Mouse (Mus musculus) kidney, postnatal 0 days (tissue): ENCODE measurements at regions not wholly inside any gene's neighbourhood (a gene's known extent, or its start where the extent isn't known, plus 50 kb on each side); places are given as distances from the start of the nearest gene placed in this dataset.

Source experiments
- ATAC-seq: fragments of 200-750 bp; cut with Nextera tagmentation; replicated peaks from 2 replicates; pipeline ENCODE4 v1.8.0; 2017; ENCODE audit warnings: low read depth, moderate number of reproducible peaks, moderate TSS enrichment, moderate library complexity; ENCODE audit not compliant: low FRiP score
- DNase-seq: peaks from one replicate; pipeline ENCODE4 v3.0.0-alpha.2; 2016; ENCODE audit warnings: low spot score
- H3K27ac ChIP-seq: fragments of 300-500 bp; sonication (generic); 2 replicates; pipeline ENCODE4 v1.5.1; 2014; ENCODE audit warnings: mild to moderate bottlenecking
- H3K27me3 ChIP-seq: fragments of 300-500 bp; sonication (generic); 2 replicates; pipeline ENCODE4 v1.6.1; 2014; ENCODE audit warnings: low read length, mixed read lengths; ENCODE audit not compliant: insufficient read depth
- H3K36me3 ChIP-seq: fragments of 300-500 bp; sonication (generic); 2 replicates; pipeline ENCODE4 v1.6.1; 2014; ENCODE audit warnings: low read length, mixed read lengths; ENCODE audit not compliant: insufficient read depth
- H3K4me1 ChIP-seq: fragments of 300-500 bp; sonication (generic); replicated peaks from 2 replicates; pipeline ENCODE4 v1.6.1; 2014; ENCODE audit warnings: antibody characterized with exemption, low read length, mixed read lengths; ENCODE audit not compliant: insufficient read depth
- H3K4me2 ChIP-seq: fragments of 300-500 bp; sonication (generic); 2 replicates; pipeline ENCODE4 v1.6.1; 2014; ENCODE audit warnings: mild to moderate bottlenecking, low read length, moderate library complexity, mixed read lengths
- H3K4me3 ChIP-seq: fragments of 300-500 bp; sonication (generic); replicated peaks from 2 replicates; pipeline ENCODE4 v1.5.1; 2014; ENCODE audit warnings: low read depth, low read length
- H3K9ac ChIP-seq: fragments of 300-500 bp; sonication (generic); 2 replicates; pipeline ENCODE4 v1.6.1; 2014; ENCODE audit warnings: low read depth, low read length
- H3K9me3 ChIP-seq: fragments of 300-500 bp; sonication (generic); replicated peaks from 2 replicates; pipeline ENCODE4 v1.6.1; 2016; ENCODE audit warnings: low read length, inconsistent platforms, mixed read lengths
- CTCF ChIP-seq: IDR thresholded peaks from 2 replicates; pipeline ENCODE4 v1.5.1; 2016; ENCODE audit warnings: antibody characterized with exemption, low read depth, mild to moderate bottlenecking, moderate library complexity
- WGBS: fragments of 180-500 bp; shearing (Covaris S2); extraction: QIAGEN DNeasy Blood & Tissue Kit; methylation state at CpG from one replicate; pipeline ENCODE4 v1.1.7; 2014; 5-methylcytosine and 5-hydroxymethylcytosine counted together

DNA sequence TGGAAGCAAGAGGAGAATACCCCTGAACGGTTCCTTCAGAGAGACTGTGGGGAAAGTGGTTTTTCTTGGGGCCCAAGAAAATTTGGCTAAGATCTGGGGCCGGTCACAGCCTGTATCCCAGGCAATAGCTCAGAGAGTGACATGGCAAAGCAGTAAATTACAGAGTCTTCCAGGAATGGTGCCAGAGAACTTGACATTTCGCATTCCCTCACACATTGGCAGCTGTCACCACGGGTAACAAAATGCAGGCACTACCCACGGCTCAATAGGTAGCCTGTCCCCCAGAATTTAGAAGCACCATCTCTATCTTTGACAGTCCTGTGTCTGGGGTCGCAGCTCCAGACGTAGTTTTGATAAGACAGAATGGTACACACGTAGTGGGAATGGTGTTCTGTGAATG is 260.3 kb downstream of the Tshz3 start:
- no peak overlapping the region for H3K27ac ChIP-seq
- TF ChIP-seq CTCF: no peak
- 70% methylated on average over 8 of the region's 8 CpGs for WGBS
- no peak for ATAC-seq
- H3K9me3 ChIP-seq: 0 out of 2 replicates have a peak, but pooled peaks cover 3% of the 10 kb centered on the region
- H3K9ac ChIP-seq: no peak overlapping the region
- no peak for DNase-seq
- H3K27me3 ChIP-seq: no peaks in the 10 kb centered on the region
- no peak overlapping the region for H3K4me2 ChIP-seq
- no peaks in the 10 kb centered on the region for H3K36me3 ChIP-seq
- H3K4me1 ChIP-seq: no peaks in the 10 kb centered on the region
- no peak overlapping the region for H3K4me3 ChIP-seq

DNA sequence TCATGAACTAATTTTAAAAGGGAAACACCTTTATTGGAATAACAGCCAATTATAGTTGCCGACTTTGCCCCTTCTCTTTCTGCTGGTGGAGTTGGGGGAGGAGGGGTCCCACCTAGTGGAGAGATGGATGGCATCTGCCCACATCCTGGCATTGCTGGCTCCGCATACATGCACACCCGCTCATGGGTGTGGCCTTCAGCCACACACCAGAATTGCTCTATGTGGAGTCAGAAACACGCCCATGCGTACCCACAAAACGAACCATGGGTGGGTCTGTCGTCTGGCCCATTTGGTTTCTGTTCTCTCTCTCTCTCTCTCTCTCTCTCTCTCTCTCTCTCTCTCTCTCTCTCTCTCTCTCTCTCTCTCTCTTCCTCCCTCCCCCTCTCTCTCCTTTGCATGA is 273.9 kb downstream of the Tshz3 start:
- H3K9me3 ChIP-seq: no peaks in the 10 kb centered on the region
- no peak overlapping the region for H3K4me3 ChIP-seq
- H3K4me2 ChIP-seq: no peak overlapping the region
- ATAC-seq (no peak), DNase-seq (no peak)
- no peaks in the 10 kb centered on the region for H3K27me3 ChIP-seq
- no peaks in the 10 kb centered on the region for H3K36me3 ChIP-seq
- H3K27ac ChIP-seq: no peak overlapping the region
- H3K9ac ChIP-seq: no peak overlapping the region
- H3K4me1 ChIP-seq: peaks cover 8% of the 10 kb centered on the region
- TF ChIP-seq CTCF: no peak
- WGBS: 74% methylated on average over 7 of the region's 7 CpGs

GRCm38 (mm10) chr7:36973654-36974320 is 275.9 kb downstream of the Tshz3 start:
- Histone ChIP-seq H3K9ac (no peak overlapping the region), H3K27ac (no peak overlapping the region), H3K4me2 (no peak overlapping the region), H3K36me3 (no peaks in the 10 kb centered on the region), H3K4me3 (no peak overlapping the region), H3K27me3 (no peaks in the 10 kb centered on the region), H3K9me3 (no peaks in the 10 kb centered on the region), H3K4me1 (peaks cover 8% of the 10 kb centered on the region)
- no peak for TF ChIP-seq CTCF
- DNase-seq (peak; percentile 35), ATAC-seq (no peak)
- WGBS: 30% methylated on average over 10 of the region's 10 CpGs

GRCm38 (mm10) chr7:36974573-36974972 is 276.7 kb downstream of the Tshz3 start:
- no peak for ATAC-seq
- H3K27me3 ChIP-seq: no peaks in the 10 kb centered on the region
- peak; percentile 66 for TF ChIP-seq CTCF
- H3K9ac ChIP-seq: no peak overlapping the region
- H3K4me3 ChIP-seq: no peak overlapping the region
- H3K4me2 ChIP-seq: no peak overlapping the region
- 58% methylated on average over 4 of the region's 4 CpGs for WGBS
- DNase-seq: peak; percentile 26
- no peaks in the 10 kb centered on the region for H3K36me3 ChIP-seq
- no peaks in the 10 kb centered on the region for H3K9me3 ChIP-seq
- no peak overlapping the region for H3K27ac ChIP-seq
- peaks cover 8% of the 10 kb centered on the region for H3K4me1 ChIP-seq

- peak; percentile 69 for TF ChIP-seq CTCF
- no peak overlapping the region for H3K4me3 ChIP-seq
- 16% methylated on average over 5 of the region's 5 CpGs for WGBS
- H3K9me3 ChIP-seq: no peaks in the 10 kb centered on the region
- no peak overlapping the region for H3K27ac ChIP-seq
- H3K27me3 ChIP-seq: no peaks in the 10 kb centered on the region
- DNase-seq (peak; percentile 78), ATAC-seq (no peak)
- no peaks in the 10 kb centered on the region for H3K36me3 ChIP-seq
- peaks cover 8% of the 10 kb centered on the region for H3K4me1 ChIP-seq
- H3K9ac ChIP-seq: no peak overlapping the region
- H3K4me2 ChIP-seq: no peak overlapping the region
Measured at GRCm38 (mm10) chr7:36975475-36975874, 277.6 kb downstream of the Tshz3 start.

DNA sequence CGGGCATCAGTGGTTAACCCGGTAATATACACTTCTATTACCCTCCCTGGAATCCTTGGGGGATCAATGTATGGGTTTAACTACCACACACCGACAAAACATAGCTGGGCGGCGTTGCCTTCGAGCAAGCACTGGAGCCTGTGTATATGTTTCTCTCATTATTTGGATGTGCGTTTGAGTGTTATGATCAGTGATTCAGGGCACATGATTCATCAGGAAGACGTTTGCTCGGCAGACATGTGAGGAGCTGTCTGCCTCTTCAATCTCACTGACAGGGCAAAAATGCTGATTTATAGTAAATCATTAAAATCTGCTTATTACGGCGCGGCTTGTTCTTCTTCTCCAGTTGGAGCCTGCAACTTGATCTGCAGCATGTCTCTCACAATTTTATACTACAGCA is 279.9 kb downstream of the Tshz3 start:
- H3K36me3 ChIP-seq: no peaks in the 10 kb centered on the region
- no peak for ATAC-seq
- no peak overlapping the region for H3K9ac ChIP-seq
- peaks cover 8% of the 10 kb centered on the region for H3K4me1 ChIP-seq
- 51% methylated on average over 12 of the region's 12 CpGs for WGBS
- H3K4me3 ChIP-seq: no peak overlapping the region
- TF ChIP-seq CTCF: no peak
- no peaks in the 10 kb centered on the region for H3K9me3 ChIP-seq
- H3K27me3 ChIP-seq: no peaks in the 10 kb centered on the region
- no peak for DNase-seq
- H3K27ac ChIP-seq: no peak overlapping the region
- no peak overlapping the region for H3K4me2 ChIP-seq

DNA sequence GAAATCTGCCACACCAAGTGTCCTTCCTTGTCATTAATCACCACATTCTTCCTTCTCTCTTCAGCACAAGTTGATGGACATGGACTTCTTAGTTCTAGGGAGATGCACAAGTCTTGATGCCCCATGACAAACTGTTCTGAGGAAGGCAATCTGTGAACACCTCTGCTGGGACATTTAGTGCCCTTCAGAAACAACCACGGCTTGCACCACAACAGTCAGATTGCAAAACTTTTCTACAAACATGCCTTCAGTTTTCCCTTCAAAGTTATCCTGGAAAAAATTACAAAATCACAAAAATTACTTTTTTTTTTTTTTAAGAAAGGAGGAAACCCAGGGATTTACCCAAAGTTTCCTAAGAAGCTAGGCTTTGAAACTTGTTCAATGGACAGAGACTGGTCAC is 291.5 kb downstream of the Tshz3 start:
- Histone ChIP-seq H3K27me3 (no peaks in the 10 kb centered on the region), H3K9ac (no peak overlapping the region), H3K4me1 (no peaks in the 10 kb centered on the region), H3K9me3 (no peaks in the 10 kb centered on the region; the same call in 1 of the 2 replicates), H3K36me3 (no peaks in the 10 kb centered on the region), H3K4me2 (no peak overlapping the region), H3K4me3 (no peak overlapping the region), H3K27ac (no peak overlapping the region)
- no peak for ATAC-seq
- 86% methylated on average over 1 of the region's 1 CpGs for WGBS
- DNase-seq: no peak
- no peak for TF ChIP-seq CTCF
